Mouse (Mus musculus) megakaryocyte, embryonic 14.5 days (primary cell): ENCODE measurements around the gene Ucn. TPM values are rescaled to one million over a fixed set of nuclear protein-coding genes. Genes with fewer than 3 reads are reported as not detected.

Experiments
- H3K27me3 ChIP-seq: replicated peaks from 2 replicates; pipeline ENCODE3; 2012; ENCODE audit warnings: inconsistent platforms
- H3K36me3 ChIP-seq: replicated peaks from 2 replicates; pipeline ENCODE3; 2012; ENCODE audit warnings: low read length, inconsistent platforms, mixed read lengths
- H3K4me1 ChIP-seq: 2 replicates; pipeline ENCODE4 v1.6.1; 2012; ENCODE audit warnings: inconsistent platforms
- H3K4me3 ChIP-seq: replicated peaks from 2 replicates; pipeline ENCODE3; 2012; ENCODE audit warnings: moderate library complexity, mild to moderate bottlenecking, inconsistent platforms
- H3K9me3 ChIP-seq: 2 replicates; pipeline ENCODE4 v1.6.1; 2012; ENCODE audit warnings: inconsistent platforms
- FLI1 ChIP-seq: IDR thresholded peaks from 2 replicates; pipeline ENCODE4 v1.6.1; 2012; ENCODE audit warnings: low read length, inconsistent platforms, mixed read lengths
- GATA1 ChIP-seq: IDR thresholded peaks from 3 replicates; pipeline ENCODE4 v1.6.1; 2012; ENCODE audit warnings: mixed read lengths, low read length, inconsistent platforms, borderline replicate concordance
- polyA plus RNA-seq: library from polyadenylated mRNA; stranded (reverse); fragments of >175 nt; gene quantifications from 2 replicates; pipeline ENCODE4 v1.2.3, GENCODE M21; 2012; ENCODE audit warnings: low replicate concordance; ENCODE audit not compliant: insufficient read depth

Gene Ucn
- polyA plus RNA-seq, result not detected in 2 replicates

DNA sequence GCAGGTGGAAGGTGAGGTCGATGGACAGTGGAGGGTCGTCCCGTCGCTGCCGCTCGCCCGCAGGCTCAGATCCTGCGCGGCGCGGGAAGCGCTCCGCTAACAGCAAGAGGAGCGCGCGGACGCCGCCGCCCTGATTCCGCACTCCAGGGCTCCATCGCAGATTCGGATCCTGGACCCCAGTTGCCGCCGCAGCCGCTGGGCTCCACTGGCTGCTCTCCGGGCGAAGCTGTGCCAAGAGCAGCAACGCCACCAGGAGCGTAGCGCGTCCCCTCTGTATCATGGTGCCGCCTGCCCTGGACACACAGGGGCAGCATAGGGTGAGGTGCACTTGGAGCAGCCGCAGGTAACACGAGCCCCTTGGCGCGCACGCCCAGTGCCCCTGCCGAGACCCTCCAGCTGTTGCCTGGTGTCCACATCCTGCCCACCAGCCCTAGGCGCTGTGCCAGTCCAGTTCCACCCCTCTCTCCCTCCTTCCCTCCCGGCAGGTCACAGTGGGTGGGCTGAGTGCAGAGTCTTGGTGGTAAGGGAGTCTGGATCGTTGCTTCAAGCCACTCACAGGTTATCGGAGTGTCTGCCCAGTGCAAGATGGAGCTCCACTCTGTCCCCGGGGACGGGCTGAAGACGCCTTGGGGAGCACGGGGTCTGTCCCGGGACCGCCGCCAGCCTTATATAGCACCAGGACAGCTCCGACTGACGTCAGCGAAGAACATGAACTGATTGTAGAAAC lies at the start of gene Ucn:
Gene Ucn (minus strand): TSS at position 589 of the 727 bp plus-strand sequence.
- no peak for TF ChIP-seq GATA1
- TF ChIP-seq FLI1, result no peak
- Histone ChIP-seq H3K9me3 (no peaks in the 10 kb centered on the region), H3K4me3 (peak within 1 kb of the TSS; percentile 80), H3K27me3 (peaks cover 60% of the 10 kb centered on the region), H3K36me3 (peaks cover 16% of the 10 kb centered on the region), H3K4me1 (peaks cover 40% of the 10 kb centered on the region)

DNA sequence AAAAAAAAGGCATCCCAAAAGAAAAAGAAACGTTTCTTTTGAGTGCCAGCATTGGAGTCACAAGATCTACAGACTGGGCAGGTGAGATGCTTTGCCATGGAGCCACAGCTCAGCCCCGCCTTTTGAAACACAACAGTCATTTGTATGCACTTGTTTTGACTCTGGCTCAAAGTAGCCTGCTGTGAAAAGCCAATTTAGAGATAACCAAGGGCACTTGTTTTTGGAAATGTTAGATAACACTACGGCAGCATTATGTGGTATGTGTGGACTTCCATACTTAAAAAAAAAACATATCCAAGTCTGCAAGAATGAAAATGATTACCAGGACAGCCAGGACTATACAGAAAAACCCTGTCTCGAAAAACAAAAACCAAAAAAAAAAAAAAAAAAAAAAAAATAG lies 45.0 kb upstream of the Ucn start:
- TF ChIP-seq GATA1, result no peak
- TF ChIP-seq FLI1, result no peak
- H3K27me3 ChIP-seq, result no peaks in the 10 kb centered on the region
- H3K9me3 ChIP-seq, result no peaks in the 10 kb centered on the region
- H3K36me3 ChIP-seq, result peaks cover 22% of the 10 kb centered on the region
- H3K4me3 ChIP-seq, result peak overlapping the region; percentile 46
- H3K4me1 ChIP-seq, result peaks cover 40% of the 10 kb centered on the region

GRCm38 (mm10) chr5:31181183-31181770 lies 42.6 kb upstream of the Ucn start:
- Histone ChIP-seq H3K27me3 (no peaks in the 10 kb centered on the region), H3K4me3 (peak overlapping the region; percentile 95), H3K36me3 (peaks cover 8% of the 10 kb centered on the region), H3K4me1 (peaks cover 59% of the 10 kb centered on the region), H3K9me3 (no peaks in the 10 kb centered on the region)
- no peak for TF ChIP-seq GATA1
- no peak for TF ChIP-seq FLI1

- Histone ChIP-seq H3K36me3 (peaks cover 12% of the 10 kb centered on the region), H3K27me3 (no peaks in the 10 kb centered on the region), H3K4me1 (peaks cover 60% of the 10 kb centered on the region), H3K9me3 (no peaks in the 10 kb centered on the region), H3K4me3 (peak within 1 kb of the TSS; percentile 95)
- no peak for TF ChIP-seq GATA1
- TF ChIP-seq FLI1, result peak; percentile 61; the same call in 1 of the 2 replicates
Measured at GRCm38 (mm10) chr5:31179766-31180630, 41.4 kb upstream of the Ucn start, which contains the start of the genes Gm29609 and Gtf3c2. Gene Gm29609 (minus strand): TSS chr5:31179911. Gene Gtf3c2 (minus strand): TSS chr5:31180144.

- Histone ChIP-seq H3K36me3 (peaks cover 17% of the 10 kb centered on the region), H3K4me1 (peaks cover 60% of the 10 kb centered on the region)
Measured at GRCm38 (mm10) chr5:31179301-31179765, 40.7 kb upstream of the Ucn start.

GRCm38 (mm10) chr5:31168630-31169029 lies 30.0 kb upstream of the Ucn start:
- H3K27me3 ChIP-seq, result no peaks in the 10 kb centered on the region
- H3K36me3 ChIP-seq, result peaks cover 94% of the 10 kb centered on the region
- TF ChIP-seq FLI1, result no peak
- no peak for TF ChIP-seq GATA1
- no peak overlapping the region for H3K4me3 ChIP-seq
- peaks cover 7% of the 10 kb centered on the region; the same call in 1 of the 2 replicates for H3K4me1 ChIP-seq
- no peaks in the 10 kb centered on the region for H3K9me3 ChIP-seq

More at GRCm38 (mm10) chr5:31179301-31179765, 40.7 kb upstream of the Ucn start:
- Histone ChIP-seq H3K4me3 (peak overlapping the region; percentile 95), H3K27me3 (no peaks in the 10 kb centered on the region), H3K9me3 (no peaks in the 10 kb centered on the region)
- TF ChIP-seq FLI1 (no peak), GATA1 (no peak)

- no peaks in the 10 kb centered on the region for H3K9me3 ChIP-seq
- H3K4me1 ChIP-seq, result peaks cover 20% of the 10 kb centered on the region
- H3K36me3 ChIP-seq, result peaks cover 99% of the 10 kb centered on the region
- TF ChIP-seq FLI1 (no peak), GATA1 (no peak)
- H3K4me3 ChIP-seq, result no peak overlapping the region
- no peaks in the 10 kb centered on the region for H3K27me3 ChIP-seq
Measured at GRCm38 (mm10) chr5:31164878-31165277, 26.2 kb upstream of the Ucn start.

DNA sequence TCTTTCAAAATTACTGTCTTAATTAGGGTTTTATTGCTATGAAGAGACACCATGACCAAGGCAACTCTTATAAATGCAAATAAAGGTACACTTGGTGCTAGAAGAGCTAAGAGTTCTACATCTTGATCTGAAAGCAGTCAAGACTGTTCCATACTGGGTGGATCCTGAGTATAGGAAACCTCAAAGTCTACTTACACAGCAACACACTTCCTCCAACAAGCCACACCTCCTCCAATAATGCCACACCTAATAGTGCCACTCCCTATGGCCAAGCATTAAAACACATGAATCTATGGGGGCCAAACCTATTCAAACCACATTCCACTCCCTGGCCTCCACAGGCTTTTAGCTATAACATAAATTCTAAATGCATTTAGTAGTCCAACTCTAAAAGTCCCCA lies 23.8 kb upstream of the Ucn start:
- no peaks in the 10 kb centered on the region for H3K9me3 ChIP-seq
- peaks cover 99% of the 10 kb centered on the region for H3K36me3 ChIP-seq
- H3K27me3 ChIP-seq, result no peaks in the 10 kb centered on the region
- peaks cover 20% of the 10 kb centered on the region for H3K4me1 ChIP-seq
- TF ChIP-seq FLI1, result no peak
- no peak for TF ChIP-seq GATA1
- no peak overlapping the region for H3K4me3 ChIP-seq

- Histone ChIP-seq H3K27me3 (no peaks in the 10 kb centered on the region), H3K36me3 (peaks cover 59% of the 10 kb centered on the region), H3K4me3 (peak within 1 kb of the TSS; percentile 99)
Measured at GRCm38 (mm10) chr5:31154152-31154553, 15.5 kb upstream of the Ucn start, which contains the start of gene Mpv17. Gene Mpv17 (minus strand): TSS chr5:31154251.

More at GRCm38 (mm10) chr5:31154152-31154553, 15.5 kb upstream of the Ucn start, which contains the start of gene Mpv17:
- Histone ChIP-seq H3K9me3 (no peaks in the 10 kb centered on the region), H3K4me1 (peaks cover 36% of the 10 kb centered on the region)
- TF ChIP-seq GATA1 (no peak), FLI1 (no peak)
